Mouse (Mus musculus) leukemia stem cell, adult 10-12 weeks (primary cell): ENCODE results near the gene Vmn2r69. TPM values are rescaled to one million over a fixed set of nuclear protein-coding genes. Genes with fewer than 3 reads are reported as not detected.

ENCODE experiments used
- polyA plus RNA-seq: library from polyadenylated mRNA; stranded (reverse); fragments of >175 nt; gene quantifications from 2 replicates; pipeline ENCODE4 v1.2.3, GENCODE M21; 2012; ENCODE audit warnings: low replicate concordance

Gene Vmn2r69
- not detected in 2 replicates for polyA plus RNA-seq

GRCm38 (mm10) chr7:85415820-85416219 is at the start of gene Vmn2r69:
TSS of gene Vmn2r69 (minus strand) at chr7:85415920.

Other genes with a start within 250 kb of the Vmn2r69 start
- not detected in 2 replicates for gene Vmn2r68, start 178.1 kb downstream of the Vmn2r69 start, polyA plus RNA-seq
- not detected in 2 replicates for gene Vmn2r71, start 147.2 kb upstream of the Vmn2r69 start, polyA plus RNA-seq
- not detected in 2 replicates for gene Vmn2r70, start 153.3 kb upstream of the Vmn2r69 start, polyA plus RNA-seq